8 mouse cellular contexts compared by ENCODE assay signal in the genomic region with DNA sequence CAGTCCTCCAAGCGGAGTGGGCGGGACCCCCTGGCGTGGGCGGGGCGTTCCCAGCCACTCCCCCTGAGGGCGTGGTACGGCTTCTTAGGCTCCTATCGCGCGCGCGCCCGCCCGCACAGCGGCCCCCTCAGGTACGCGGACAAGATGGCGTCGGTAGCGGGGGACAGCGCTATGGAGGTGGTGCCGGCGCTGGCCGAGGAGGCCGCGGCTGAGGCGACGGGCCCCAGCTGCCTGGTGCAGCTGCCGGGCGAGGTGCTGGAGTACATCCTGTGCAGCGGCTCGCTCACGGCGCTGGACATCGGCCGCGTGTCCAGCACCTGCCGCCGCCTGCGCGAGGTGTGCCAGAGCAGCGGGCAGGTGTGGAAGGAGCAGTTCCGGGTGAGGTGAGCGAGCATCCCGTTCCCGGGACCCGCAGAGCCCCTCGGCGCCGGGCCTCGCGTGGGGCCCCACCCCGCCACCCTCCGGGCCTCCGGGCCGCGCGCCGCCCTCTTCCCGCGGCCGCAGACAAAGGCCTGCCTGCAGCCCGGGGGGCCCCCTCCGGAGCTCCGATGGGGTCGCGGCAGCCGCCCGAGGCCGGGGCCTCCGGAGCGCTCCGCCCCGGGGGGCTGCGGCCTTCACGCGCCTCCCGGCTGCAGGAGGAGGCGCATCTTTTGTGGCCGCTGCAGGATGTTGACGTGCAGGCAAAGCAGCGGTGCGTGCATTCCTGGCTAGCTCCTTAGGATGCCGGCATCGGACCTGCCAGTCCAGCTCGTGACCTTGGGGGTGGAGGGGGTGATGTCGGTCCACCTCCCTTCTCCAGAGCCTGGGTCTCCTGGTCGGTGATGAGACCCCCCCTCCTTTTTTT. TPM values are rescaled to one million over a fixed set of nuclear protein-coding genes. Genes with fewer than 3 reads are reported as not detected.
DNase-seq lines count a peak whose midpoint lies in the region; ATAC-seq and TF ChIP-seq lines count a peak whose summit lies in the region.

A gene (plus strand): TSS at position 74 of the 844 bp plus-strand sequence.

- peak; percentile 34 for TF ChIP-seq CTCF in layer of hippocampus, adult 2 months (conservative IDR thresholded peaks at IDR 0.05)
- TF ChIP-seq CTCF in lung, embryonic 14.5 days (IDR thresholded peaks at IDR 0.05; ENCODE audit: low read depth): no peak
- no peak for TF ChIP-seq CTCF in olfactory bulb, adult 2 months (IDR thresholded peaks at IDR 0.05; ENCODE audit: insufficient read depth, low read depth, low read length)
- TF ChIP-seq CTCF in thymus, adult 2 months (IDR thresholded peaks at IDR 0.05; ENCODE audit: borderline replicate concordance, control insufficient read depth, extremely low read depth, insufficient read depth, low read length, poor library complexity): no peak

- peak; percentile 91 for ATAC-seq in forebrain, embryonic 16.5 days
- peak; percentile 94 for ATAC-seq in lung, embryonic 14.5 days (ENCODE audit: insufficient read depth)

- intact Hi-C loops in heart, postnatal 36 days (cut with DNase I): no loop called here

- no peaks in the 10 kb centered on the region for H3K27me3 ChIP-seq in forebrain, embryonic 16.5 days (replicated peaks; ENCODE audit: control insufficient read depth, insufficient read depth, low read length)
- H3K27me3 ChIP-seq in lung, embryonic 14.5 days (ENCODE audit: insufficient read depth, low read length): no peaks in the 10 kb centered on the region
- H3K27me3 ChIP-seq in thymus, adult 2 months (ENCODE audit: control insufficient read depth, insufficient read depth, low read length): no peaks in the 10 kb centered on the region

- under 1% methylated on average over 86 of the region's 88 CpGs for WGBS in forebrain, embryonic 16.5 days
- WGBS in lung, embryonic 14.5 days: under 1% methylated on average over 80 of the region's 88 CpGs
- WGBS in olfactory bulb, adult 2 months: under 1% methylated on average over 88 of the region's 88 CpGs
- WGBS in thymus, adult 2 months: under 1% methylated on average over 72 of the region's 88 CpGs

- peak within 1 kb of the TSS; percentile 97 to 99 for H3K4me3 ChIP-seq in ES-E14 (ENCODE audit: insufficient read depth in 1 of 2, low read depth in 1 of 2, low read length in 2 of 2, poor library complexity in 1 of 2, severe bottlenecking in 1 of 2)
- peak within 1 kb of the TSS; percentile 99 for H3K4me3 ChIP-seq in forebrain, embryonic 16.5 days (replicated peaks; ENCODE audit: low read length)
- peak within 1 kb of the TSS; percentile 79 for H3K4me3 ChIP-seq in layer of hippocampus, adult 2 months
- H3K4me3 ChIP-seq in lung, embryonic 14.5 days (ENCODE audit: low read depth, low read length): peak within 1 kb of the TSS; percentile 99
- H3K4me3 ChIP-seq in olfactory bulb, adult 2 months (ENCODE audit: insufficient read depth, low read depth, low read length): peak within 1 kb of the TSS; percentile 60
- H3K4me3 ChIP-seq in thymus, adult 2 months (ENCODE audit: control insufficient read depth, insufficient read depth, low read length): peak within 1 kb of the TSS; percentile 89

- H3K9me3 ChIP-seq in ES-E14 (ENCODE audit: control insufficient read depth, insufficient read depth, low read depth, low read length): no peaks in the 10 kb centered on the region
- no peaks in the 10 kb centered on the region for H3K9me3 ChIP-seq in forebrain, embryonic 16.5 days (ENCODE audit: control insufficient read depth, low read length)
- H3K9me3 ChIP-seq in lung, embryonic 14.5 days (ENCODE audit: low read depth, low read length): no peaks in the 10 kb centered on the region

- in situ Hi-C loops in ES-E14 (cut with MboI; ENCODE audit: low sequenced_read_pairs in 2 of 2, unreplicated experiment in 2 of 2): no loop called here

- H3K27ac ChIP-seq in ES-E14 (ENCODE audit: insufficient read depth, low read depth, low read length, poor library complexity, severe bottlenecking): no peak within 1 kb of the TSS
- peak within 1 kb of the TSS; percentile 89 for H3K27ac ChIP-seq in forebrain, embryonic 16.5 days (ENCODE audit: low read length)
- peak within 1 kb of the TSS; percentile 99 for H3K27ac ChIP-seq in layer of hippocampus, adult 2 months
- H3K27ac ChIP-seq in lung, embryonic 14.5 days (ENCODE audit: low read depth): peak within 1 kb of the TSS; percentile 70; the same call in 1 of the 2 replicates
- H3K27ac ChIP-seq in olfactory bulb, adult 2 months (ENCODE audit: insufficient read depth, low read depth, low read length): peak within 1 kb of the TSS; percentile 60
- no peak within 1 kb of the TSS for H3K27ac ChIP-seq in thymus, adult 2 months (ENCODE audit: control insufficient read depth, insufficient read depth, low read length)

- peak within 1 kb of the TSS; percentile 79 for H3K4me2 ChIP-seq in forebrain, embryonic 16.5 days (ENCODE audit: low read length)
- H3K4me2 ChIP-seq in lung, embryonic 14.5 days: peak within 1 kb of the TSS; percentile 92

- DNase-seq in ES-E14 (ENCODE audit: low read depth, low spot score): peak; percentile 94
- peak; percentile 97 for DNase-seq in cerebellum, adult 11-12 months
- DNase-seq in heart, postnatal 36 days: peak; percentile 97 to 98
- DNase-seq in layer of hippocampus, adult 2 months (ENCODE audit: low spot score in 2 of 2): peak; percentile 97 to 99
- DNase-seq in lung, embryonic 14.5 days: peak; percentile 98
- DNase-seq in thymus, adult 2 months: peak; percentile 97

- H3K9ac ChIP-seq in ES-E14 (ENCODE audit: insufficient read depth, low read depth, low read length, poor library complexity, severe bottlenecking): peak within 1 kb of the TSS; percentile 89
- H3K9ac ChIP-seq in forebrain, embryonic 16.5 days (replicated peaks; ENCODE audit: low read depth, low read length): peak within 1 kb of the TSS; percentile 100
- peak within 1 kb of the TSS; percentile 82 for H3K9ac ChIP-seq in lung, embryonic 14.5 days

- TF ChIP-seq POLR2A in olfactory bulb, adult 2 months (IDR thresholded peaks at IDR 0.05; ENCODE audit: insufficient read depth, low read depth, low read length): peak; percentile 88
- TF ChIP-seq POLR2A in thymus, adult 2 months (IDR thresholded peaks at IDR 0.05; ENCODE audit: control insufficient read depth, extremely low read depth, insufficient read depth, low read length, poor library complexity): peak; percentile 64

- H3K4me1 ChIP-seq in ES-E14 (ENCODE audit: control insufficient read depth in 2 of 2, insufficient read depth in 2 of 2, low read length in 2 of 2, poor library complexity in 1 of 2): no peaks in the 10 kb centered on the region
- H3K4me1 ChIP-seq in forebrain, embryonic 16.5 days (replicated peaks; ENCODE audit: control insufficient read depth, insufficient read depth, low read length): peaks cover 26% of the 10 kb centered on the region
- no peaks in the 10 kb centered on the region for H3K4me1 ChIP-seq in lung, embryonic 14.5 days (ENCODE audit: insufficient read depth)
- H3K4me1 ChIP-seq in olfactory bulb, adult 2 months (ENCODE audit: control insufficient read depth, insufficient read depth, low read length): peaks cover 13% of the 10 kb centered on the region
- H3K4me1 ChIP-seq in thymus, adult 2 months (replicated peaks; ENCODE audit: control insufficient read depth, insufficient read depth, low read length): peaks cover 14% of the 10 kb centered on the region

- H3K36me3 ChIP-seq in ES-E14 (ENCODE audit: control insufficient read depth, insufficient read depth, low read length, poor library complexity, severe bottlenecking): peaks cover 8% of the 10 kb centered on the region
- 0 out of 2 replicates have a peak, but pooled peaks cover 4% of the 10 kb centered on the region for H3K36me3 ChIP-seq in forebrain, embryonic 16.5 days (ENCODE audit: control insufficient read depth, insufficient read depth)
- peaks cover 26% of the 10 kb centered on the region for H3K36me3 ChIP-seq in lung, embryonic 14.5 days (ENCODE audit: insufficient read depth)
- peaks cover 9% of the 10 kb centered on the region; the same call in 1 of the 2 replicates for H3K36me3 ChIP-seq in thymus, adult 2 months (ENCODE audit: control insufficient read depth, insufficient read depth, low read length)

TF ChIP-seq in ES-E14, 5 proteins besides CTCF, POLR2A, EP300 and RAD21:
- TF ChIP-seq HCFC1 (IDR thresholded peaks at IDR 0.05; ENCODE audit: borderline replicate concordance, insufficient read depth, low read length) (peak; percentile 55; the same call in 1 of the 2 replicates), CHD2 (IDR thresholded peaks at IDR 0.05; ENCODE audit: low read depth, low read length) (no peak)
TF ChIP-seq in ES-E14: peak in this region for 1.

RNA-seq across cellular contexts. Expression of the gene that starts here (rescaled TPM):
- total RNA-seq in ES-E14 (2012; rRNA removed): 19.7 and 23.2 TPM in 2 replicates
- polyA plus RNA-seq in forebrain, embryonic 16.5 days (2015; fragmentation: Nextera tagmentation; extraction: Ambion mirVana): 203 and 214 TPM in 2 replicates
- 10 to 100 TPM; 35.8 to 42.6 TPM for total RNA-seq in heart, postnatal 36 days (2021)
- 100 to 1,000 TPM; 140 to 165 TPM for total RNA-seq in layer of hippocampus, adult 2 months (2021)
- polyA plus RNA-seq in lung, embryonic 14.5 days (2014; fragmentation: Nextera tagmentation; extraction: Ambion mirVana): 61.5 and 64.3 TPM in 2 replicates
- not detected in 2 replicates for polyA plus RNA-seq in olfactory bulb, adult 2 months (2012; ENCODE audit: insufficient read depth, insufficient read length, low replicate concordance, missing spikeins)
- polyA plus RNA-seq in thymus, adult 2 months (2012; rRNA removed): 43.3 and 49.7 TPM in 2 replicates

Comparison
In these comparisons a context has a peak if more than half of its experiments do, and no peak if none do; other contexts are left out.
1. H3K27ac ChIP-seq: peak in forebrain, embryonic 16.5 days (single experiment), layer of hippocampus, adult 2 months (single experiment), lung, embryonic 14.5 days (single experiment) and olfactory bulb, adult 2 months (single experiment); none in ES-E14 (single experiment) and thymus, adult 2 months (single experiment).
2. Peak in every context shown above with its lines, with median percentiles within 50 percentile points of each other: DNase-seq, H3K4me3 ChIP-seq and H3K9ac ChIP-seq.